Mouse (Mus musculus) hindbrain, embryonic 13.5 days (tissue): Measurements from ENCODE around the gene Abtb2. TPM values are rescaled to one million over a fixed set of nuclear protein-coding genes. Genes with fewer than 3 reads are reported as not detected.

ENCODE experiments used
- ATAC-seq: fragments of 200-750 bp; cut with Nextera tagmentation; 2 replicates; pipeline ENCODE4 v1.8.0; 2017; ENCODE audit warnings: moderate TSS enrichment; ENCODE audit not compliant: low FRiP score
- H3K27ac ChIP-seq: fragments of 300-500 bp; sonication (generic); 2 replicates; pipeline ENCODE4 v1.5.1; 2015; ENCODE audit warnings: inconsistent platforms, mild to moderate bottlenecking, moderate library complexity
- H3K27me3 ChIP-seq: fragments of 300-500 bp; sonication (generic); 2 replicates; pipeline ENCODE4 v1.6.1; 2015; ENCODE audit warnings: mild to moderate bottlenecking, inconsistent platforms
- H3K36me3 ChIP-seq: fragments of 300-500 bp; sonication (generic); 2 replicates; pipeline ENCODE4 v1.6.1; 2015; ENCODE audit warnings: mild to moderate bottlenecking, inconsistent platforms
- H3K4me1 ChIP-seq: fragments of 300-500 bp; sonication (generic); replicated peaks from 2 replicates; pipeline ENCODE4 v1.6.1; 2015; ENCODE audit warnings: inconsistent platforms
- H3K4me2 ChIP-seq: fragments of 300-500 bp; sonication (generic); 2 replicates; pipeline ENCODE4 v1.6.1; 2015; ENCODE audit warnings: inconsistent platforms, mild to moderate bottlenecking, moderate library complexity
- H3K4me3 ChIP-seq: fragments of 300-500 bp; sonication (generic); 2 replicates; pipeline ENCODE4 v1.5.1; 2015; ENCODE audit warnings: mild to moderate bottlenecking, inconsistent platforms
- H3K9ac ChIP-seq: fragments of 300-500 bp; sonication (generic); 2 replicates; pipeline ENCODE4 v1.6.1; 2015; ENCODE audit warnings: mild to moderate bottlenecking, inconsistent platforms
- H3K9me3 ChIP-seq: fragments of 300-500 bp; sonication (generic); 2 replicates; pipeline ENCODE4 v1.6.1; 2016; ENCODE audit warnings: inconsistent platforms
- WGBS: fragments of 180-500 bp; shearing (Covaris S2); methylation state at CpG from one replicate; pipeline ENCODE4 v1.1.7; 2015; 5-methylcytosine and 5-hydroxymethylcytosine counted together
- polyA plus RNA-seq: library from polyadenylated mRNA; unstranded; fragments of >200 nt; fragmentation: Nextera tagmentation; extraction: Ambion mirVana; gene quantifications from 2 replicates; pipeline ENCODE4 v1.2.1, GENCODE M21; 2015

Gene Abtb2
- polyA plus RNA-seq, 1 experiment from 2014 or later: 10.9 TPM

DNA sequence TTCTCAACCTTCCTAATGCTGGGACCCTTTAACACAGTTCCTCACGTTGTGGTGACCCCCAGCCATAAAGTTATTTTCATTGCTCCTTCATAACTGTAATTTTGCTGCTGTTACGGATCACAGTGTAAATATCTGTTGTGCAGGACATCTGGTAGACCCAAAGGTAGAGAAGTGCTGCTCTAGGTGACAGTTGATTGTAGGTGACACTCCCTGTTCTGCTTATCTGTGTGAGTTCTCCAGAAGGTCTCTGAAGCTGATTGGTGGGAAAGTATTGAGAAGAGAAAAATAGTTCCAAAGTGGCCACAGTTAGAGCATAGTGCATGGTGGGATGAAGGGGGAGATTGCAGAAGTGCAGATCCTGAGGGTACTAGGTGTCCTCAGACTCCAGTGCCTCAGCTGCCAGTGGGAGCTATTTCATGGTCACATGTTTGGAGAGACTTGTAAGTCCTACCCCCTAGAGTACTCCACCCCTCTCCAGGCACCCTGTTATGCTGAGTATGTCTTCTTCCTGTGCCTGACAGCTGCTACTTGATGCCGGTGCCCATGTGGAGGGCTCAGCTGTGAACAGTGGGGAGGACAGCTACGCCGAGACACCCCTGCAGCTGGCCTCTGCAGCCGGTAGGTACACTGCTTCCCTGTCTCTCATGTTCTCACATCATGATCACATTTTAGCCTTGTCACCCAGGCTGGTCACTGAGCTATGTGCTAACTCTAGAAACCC is 141.1 kb downstream of the Abtb2 start:
- Histone ChIP-seq H3K36me3 (peaks cover 53% of the 10 kb centered on the region), H3K27ac (no peak overlapping the region)
- 70% methylated on average over 6 of the region's 6 CpGs for WGBS

DNA sequence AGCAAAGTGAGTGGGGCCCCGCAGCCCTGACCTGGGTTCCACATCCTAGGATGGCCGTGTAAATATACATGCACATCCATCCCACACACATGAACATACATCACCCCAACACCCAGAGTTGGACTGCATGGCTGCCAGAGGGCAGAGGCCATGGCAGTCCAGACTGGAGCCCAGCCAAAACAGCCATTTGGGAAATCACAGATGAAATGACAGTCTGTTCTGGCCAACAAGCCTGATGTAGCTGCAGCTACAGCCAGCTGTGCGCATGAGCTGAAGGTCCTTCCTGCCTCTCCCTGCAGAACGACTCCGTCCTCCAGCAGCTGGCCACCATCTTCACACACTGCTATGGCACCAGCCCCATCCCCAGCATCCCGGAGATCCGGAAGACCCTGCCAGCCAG is 144.7 kb downstream of the Abtb2 start:
- Histone ChIP-seq H3K27me3 (no peaks in the 10 kb centered on the region), H3K9ac (no peak overlapping the region), H3K4me2 (no peak overlapping the region), H3K9me3 (no peaks in the 10 kb centered on the region), H3K36me3 (peaks cover 63% of the 10 kb centered on the region), H3K27ac (no peak overlapping the region), H3K4me1 (peaks cover 13% of the 10 kb centered on the region), H3K4me3 (no peak overlapping the region)
- no peak for ATAC-seq
- WGBS: 96% methylated on average over 7 of the region's 7 CpGs

More for the DNA sequence above, 141.1 kb downstream of the Abtb2 start:
- H3K9me3 ChIP-seq: no peaks in the 10 kb centered on the region
- H3K27me3 ChIP-seq: no peaks in the 10 kb centered on the region
- no peak overlapping the region for H3K9ac ChIP-seq
- no peak overlapping the region for H3K4me3 ChIP-seq
- no peak overlapping the region for H3K4me2 ChIP-seq
- ATAC-seq: no peak
- H3K4me1 ChIP-seq: peaks cover 34% of the 10 kb centered on the region

GRCm38 (mm10) chr2:103713831-103714230 is 147.7 kb downstream of the Abtb2 start:
- no peak overlapping the region for H3K4me3 ChIP-seq
- H3K9ac ChIP-seq: no peak overlapping the region
- no peak overlapping the region for H3K27ac ChIP-seq
- ATAC-seq: no peak
- 0 out of 2 replicates have a peak, but pooled peaks cover 3% of the 10 kb centered on the region for H3K4me1 ChIP-seq
- WGBS: 84% methylated on average over 7 of the region's 7 CpGs
- H3K27me3 ChIP-seq: no peaks in the 10 kb centered on the region
- H3K36me3 ChIP-seq: peaks cover 73% of the 10 kb centered on the region
- no peak overlapping the region for H3K4me2 ChIP-seq
- no peaks in the 10 kb centered on the region for H3K9me3 ChIP-seq

- 0 out of 2 replicates have a peak, but pooled peaks cover 4% of the 10 kb centered on the region for H3K4me1 ChIP-seq
- H3K36me3 ChIP-seq: peaks cover 67% of the 10 kb centered on the region
- no peak overlapping the region for H3K4me2 ChIP-seq
- no peaks in the 10 kb centered on the region for H3K27me3 ChIP-seq
- H3K4me3 ChIP-seq: no peak overlapping the region
- ATAC-seq: no peak
- WGBS: 76% methylated on average over 4 of the region's 4 CpGs
- H3K9ac ChIP-seq: peak overlapping the region; percentile 19; the same call in 1 of the 2 replicates
- H3K9me3 ChIP-seq: no peaks in the 10 kb centered on the region
- H3K27ac ChIP-seq: no peak overlapping the region
These were observed 148.3 kb downstream of the Abtb2 start for GRCm38 (mm10) chr2:103714412-103714811.

DNA sequence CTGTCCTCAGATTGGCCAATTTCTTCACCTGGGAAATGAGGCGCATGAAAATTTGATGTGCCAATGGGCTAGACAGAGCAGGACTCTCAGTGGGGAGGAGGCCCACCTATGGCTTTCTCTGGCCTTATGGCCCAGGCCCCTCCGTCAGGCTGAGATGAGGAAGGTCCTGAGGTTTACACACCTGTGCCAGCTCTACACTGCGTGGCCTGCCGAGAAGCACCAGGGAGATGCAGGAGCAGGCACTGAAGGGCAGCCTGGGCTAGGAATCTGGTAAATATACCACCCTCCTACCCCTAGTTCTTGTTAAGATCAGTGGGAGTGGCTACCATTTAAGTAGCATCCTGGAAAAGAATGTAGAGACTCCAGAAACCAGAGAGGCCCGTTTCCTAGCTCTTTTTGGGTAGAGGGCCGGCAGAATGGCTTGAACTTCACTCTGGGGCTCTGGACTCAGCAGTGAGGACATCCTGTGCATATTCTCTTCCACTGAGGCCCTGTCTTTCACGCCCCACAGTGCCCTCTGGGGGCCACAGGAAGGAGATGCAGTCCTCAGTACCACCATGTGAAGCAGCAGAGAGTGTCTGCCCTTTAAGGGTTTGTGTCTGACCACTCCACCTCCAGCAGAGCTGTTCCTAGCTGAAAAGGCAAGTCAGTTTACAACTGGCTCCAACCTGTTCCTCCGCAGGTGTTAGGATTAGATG is 152.6 kb downstream of the Abtb2 start:
- no peaks in the 10 kb centered on the region for H3K9me3 ChIP-seq
- no peak overlapping the region for H3K4me2 ChIP-seq
- no peak overlapping the region for H3K27ac ChIP-seq
- WGBS: 66% methylated on average over 8 of the region's 8 CpGs
- H3K4me3 ChIP-seq: no peak overlapping the region
- H3K4me1 ChIP-seq: 0 out of 2 replicates have a peak, but pooled peaks cover 4% of the 10 kb centered on the region
- no peak overlapping the region for H3K9ac ChIP-seq
- H3K36me3 ChIP-seq: peaks cover 68% of the 10 kb centered on the region
- peak; percentile 75 for ATAC-seq
- no peaks in the 10 kb centered on the region for H3K27me3 ChIP-seq

DNA sequence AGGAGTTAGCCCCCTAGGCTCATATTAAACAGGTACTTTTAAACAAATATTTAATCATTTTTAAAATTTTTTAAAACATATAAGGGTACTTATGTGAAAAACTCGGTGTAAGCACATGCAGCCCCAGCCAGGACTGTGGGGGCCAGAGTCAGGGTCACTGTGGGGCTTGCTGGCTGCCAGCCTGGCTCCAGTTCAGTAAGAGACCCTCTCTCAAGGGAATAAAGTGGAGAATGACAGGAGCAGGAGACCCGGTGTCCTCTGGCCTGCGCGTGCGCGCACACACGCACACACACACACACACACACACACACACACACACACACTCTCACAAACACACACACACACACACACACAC is 153.2 kb downstream of the Abtb2 start:
- Histone ChIP-seq H3K4me1 (0 out of 2 replicates have a peak, but pooled peaks cover 4% of the 10 kb centered on the region), H3K9me3 (no peaks in the 10 kb centered on the region), H3K9ac (no peak overlapping the region), H3K27ac (no peak overlapping the region), H3K36me3 (peaks cover 73% of the 10 kb centered on the region), H3K4me3 (no peak overlapping the region), H3K27me3 (no peaks in the 10 kb centered on the region), H3K4me2 (no peak overlapping the region)
- WGBS: 56% methylated on average over 2 of the region's 7 CpGs
- peak; percentile 44; the same call in 1 of the 2 replicates for ATAC-seq

- WGBS: 93% methylated on average over 2 of the region's 2 CpGs
- H3K36me3 ChIP-seq: peaks cover 84% of the 10 kb centered on the region
These were observed 158.4 kb downstream of the Abtb2 start for GRCm38 (mm10) chr2:103724521-103724920.

GRCm38 (mm10) chr2:103728027-103728540 is 162.0 kb downstream of the Abtb2 start:
- no peak overlapping the region for H3K27ac ChIP-seq
- no peaks in the 10 kb centered on the region for H3K9me3 ChIP-seq
- WGBS: 85% methylated on average over 12 of the region's 12 CpGs
- no peak overlapping the region for H3K4me2 ChIP-seq
- H3K36me3 ChIP-seq: peaks cover 89% of the 10 kb centered on the region
- no peak overlapping the region for H3K9ac ChIP-seq
- no peak for ATAC-seq
- no peak overlapping the region for H3K4me3 ChIP-seq
- no peaks in the 10 kb centered on the region for H3K4me1 ChIP-seq
- H3K27me3 ChIP-seq: no peaks in the 10 kb centered on the region

More at GRCm38 (mm10) chr2:103724521-103724920, 158.4 kb downstream of the Abtb2 start:
- no peak overlapping the region for H3K27ac ChIP-seq
- ATAC-seq: no peak
- H3K27me3 ChIP-seq: no peaks in the 10 kb centered on the region
- no peak overlapping the region for H3K4me3 ChIP-seq
- no peaks in the 10 kb centered on the region for H3K9me3 ChIP-seq
- no peak overlapping the region for H3K9ac ChIP-seq
- no peak overlapping the region for H3K4me2 ChIP-seq
- H3K4me1 ChIP-seq: no peaks in the 10 kb centered on the region

GRCm38 (mm10) chr2:103730999-103731398 is 164.9 kb downstream of the Abtb2 start:
- Histone ChIP-seq H3K9me3 (no peaks in the 10 kb centered on the region), H3K36me3 (peaks cover 90% of the 10 kb centered on the region), H3K4me3 (no peak overlapping the region), H3K27ac (no peak overlapping the region), H3K4me1 (no peaks in the 10 kb centered on the region), H3K4me2 (no peak overlapping the region), H3K9ac (no peak overlapping the region), H3K27me3 (no peaks in the 10 kb centered on the region)
- ATAC-seq: no peak
- WGBS: 87% methylated on average over 8 of the region's 8 CpGs

- no peak overlapping the region for H3K9ac ChIP-seq
These were observed 165.3 kb downstream of the Abtb2 start for GRCm38 (mm10) chr2:103731423-103731822.

GRCm38 (mm10) chr2:103742821-103743220 is 176.7 kb downstream of the Abtb2 start:
- no peak overlapping the region for H3K9ac ChIP-seq
- no peak for ATAC-seq
- no peaks in the 10 kb centered on the region for H3K4me1 ChIP-seq
- H3K4me2 ChIP-seq: no peak overlapping the region
- H3K36me3 ChIP-seq: peaks cover 56% of the 10 kb centered on the region
- H3K27ac ChIP-seq: no peak overlapping the region
- H3K4me3 ChIP-seq: no peak overlapping the region
- no peaks in the 10 kb centered on the region for H3K9me3 ChIP-seq
- WGBS: 98% methylated on average over 6 of the region's 6 CpGs
- no peaks in the 10 kb centered on the region for H3K27me3 ChIP-seq

More at GRCm38 (mm10) chr2:103731423-103731822, 165.3 kb downstream of the Abtb2 start:
- no peaks in the 10 kb centered on the region for H3K9me3 ChIP-seq
- no peak overlapping the region for H3K27ac ChIP-seq
- H3K27me3 ChIP-seq: no peaks in the 10 kb centered on the region
- no peaks in the 10 kb centered on the region for H3K4me1 ChIP-seq
- H3K4me2 ChIP-seq: no peak overlapping the region
- no peak overlapping the region for H3K4me3 ChIP-seq
- no peak for ATAC-seq
- H3K36me3 ChIP-seq: peaks cover 90% of the 10 kb centered on the region
- 94% methylated on average over 6 of the region's 6 CpGs for WGBS

GRCm38 (mm10) chr2:103743536-103743935 is 177.4 kb downstream of the Abtb2 start:
- Histone ChIP-seq H3K36me3 (peaks cover 62% of the 10 kb centered on the region), H3K9me3 (no peaks in the 10 kb centered on the region), H3K4me1 (no peaks in the 10 kb centered on the region), H3K9ac (0 out of 2 replicates have a peak overlapping the region, but pooled peaks have one; percentile 29), H3K4me2 (no peak overlapping the region), H3K27me3 (no peaks in the 10 kb centered on the region), H3K27ac (no peak overlapping the region), H3K4me3 (no peak overlapping the region)
- no peak for ATAC-seq
- WGBS: 82% methylated on average over 2 of the region's 2 CpGs
